Mouse (Mus musculus): ENCODE data around the gene Slc47a2.
"Not testable (repeated sequence)": the region's sequence is repeated elsewhere in the genome, so short reads cannot be mapped to it uniquely, and the experiment has no call there.

Slc47a2 gene

GRCm38 (mm10) chr11:61340374-61340773 lies 2.3 kb downstream of the Slc47a2 start:
- DNase-seq: no peak

DNA sequence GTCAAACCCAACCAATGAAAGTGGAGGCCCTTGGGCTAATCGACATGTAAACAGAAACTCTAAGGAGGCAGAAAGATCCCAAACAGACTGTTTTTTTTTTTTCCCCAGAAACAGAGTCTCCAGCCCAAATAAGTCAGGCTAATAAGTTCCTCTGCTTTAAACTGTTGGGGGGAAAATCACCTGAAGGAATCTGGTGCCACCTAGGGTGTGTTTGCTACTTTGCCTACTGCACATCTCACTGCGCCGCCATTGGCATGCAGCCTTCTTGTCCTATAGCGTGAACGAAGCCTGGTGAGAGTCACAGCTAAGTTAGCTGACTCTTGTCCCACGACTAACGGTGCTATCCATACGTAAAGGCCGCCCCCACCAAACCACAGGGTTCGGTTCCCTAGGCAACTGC lies 5.1 kb downstream of the Slc47a2 start:
- DNase-seq: no peak

GRCm38 (mm10) chr11:61320904-61321687 lies 21.6 kb downstream of the Slc47a2 start:
- no peak for DNase-seq

DNA sequence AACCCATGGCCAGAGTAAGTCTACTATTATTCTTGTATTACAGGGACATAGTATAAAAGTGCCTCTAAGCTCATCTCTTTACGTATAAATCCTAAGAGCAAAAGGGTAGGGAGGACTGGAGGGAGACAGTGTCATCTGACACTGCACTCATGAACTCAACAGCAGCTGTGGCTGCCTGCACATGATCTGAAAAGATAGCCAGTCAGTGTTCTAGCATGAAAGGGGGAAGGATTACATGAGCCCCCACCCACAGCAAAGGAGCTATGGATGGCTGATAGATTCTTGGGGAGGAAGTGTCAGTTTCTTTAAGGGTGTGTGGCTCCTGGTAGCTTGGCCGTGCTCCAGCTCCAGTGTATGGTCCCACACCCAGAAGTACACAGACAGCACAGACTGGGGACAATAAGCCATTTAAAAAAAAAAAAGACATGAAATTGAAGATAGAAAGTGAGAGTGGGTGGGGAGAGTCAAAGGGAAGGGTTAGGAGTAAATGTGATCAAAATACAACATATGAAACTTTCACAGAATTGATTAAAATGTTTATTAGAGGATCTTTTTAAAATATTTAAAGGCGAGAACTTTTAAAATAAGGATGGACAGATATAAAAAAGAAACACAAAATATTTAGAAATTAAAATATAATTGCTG lies 22.6 kb downstream of the Slc47a2 start:
- DNase-seq: peak; percentile 17

DNA sequence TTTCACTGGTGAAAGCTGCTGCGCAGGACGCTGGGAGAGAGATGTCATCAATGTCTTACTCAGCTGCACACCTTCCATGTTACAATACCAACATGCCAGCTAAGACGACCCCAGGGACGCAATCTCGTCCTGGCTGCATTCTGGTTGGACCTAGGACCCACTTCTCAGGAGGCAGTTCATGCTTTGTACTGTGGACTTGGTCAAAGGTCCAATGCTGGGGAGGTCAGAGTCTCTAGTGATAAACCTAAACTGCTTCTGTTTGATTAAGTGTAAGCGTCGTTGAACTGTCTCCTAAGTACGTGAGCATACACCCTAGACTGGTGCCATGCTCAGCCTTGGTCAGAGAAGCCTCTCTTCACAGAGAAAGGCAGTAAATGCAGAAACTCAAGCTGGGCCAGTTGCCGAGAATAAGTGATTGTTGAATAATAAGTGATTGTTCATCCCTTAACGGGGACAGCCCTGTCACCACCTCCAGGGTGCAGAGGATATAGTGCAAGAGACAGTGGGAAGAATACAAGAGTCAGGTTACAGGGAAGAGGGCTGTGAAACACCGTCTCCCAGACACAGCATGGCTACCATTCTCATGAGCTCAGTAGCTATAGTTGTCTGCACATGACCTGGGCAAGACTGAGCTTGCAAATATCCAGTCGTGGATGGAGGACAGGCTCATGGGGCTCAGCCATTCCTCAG lies 23.3 kb downstream of the Slc47a2 start:
- DNase-seq: no peak

DNA sequence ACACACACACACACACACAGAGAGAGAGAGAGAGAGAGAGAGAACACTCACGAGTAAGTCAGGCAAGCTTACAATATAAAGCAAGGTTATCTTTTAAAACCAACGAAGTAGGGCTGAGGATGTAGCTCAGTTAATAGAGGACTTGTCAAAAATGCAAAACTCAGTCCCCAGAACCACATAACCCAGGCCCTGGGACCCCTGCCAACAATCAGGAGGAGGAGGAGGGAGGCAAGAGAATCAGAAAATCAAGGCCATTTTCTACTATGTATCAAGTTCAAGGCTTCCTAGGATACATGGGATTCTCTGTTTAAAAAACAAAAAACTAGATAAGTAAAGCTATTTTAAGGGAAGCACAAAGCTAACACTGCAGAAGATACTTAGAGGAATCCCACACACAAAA lies 25.8 kb downstream of the Slc47a2 start:
- DNase-seq: no peak

DNA sequence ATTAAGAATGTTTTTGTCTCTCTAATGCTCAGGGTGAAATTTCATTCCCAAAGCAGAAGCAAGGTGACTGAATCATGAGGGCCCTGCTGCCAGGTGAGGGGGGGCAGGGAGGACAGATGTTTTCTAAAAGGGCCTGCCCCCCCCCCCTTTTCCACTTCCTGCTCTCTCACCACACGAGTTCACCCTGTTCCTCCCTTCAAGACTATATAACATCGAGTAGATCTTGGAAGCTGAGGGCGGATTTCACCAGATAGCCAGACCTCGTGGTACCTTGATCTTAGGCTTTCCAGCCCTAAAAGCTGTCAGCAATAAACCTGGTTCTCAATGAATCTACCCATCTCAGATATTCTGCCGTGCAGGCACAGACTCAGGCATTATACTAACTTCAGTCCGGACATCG lies 32.3 kb downstream of the Slc47a2 start:
- DNase-seq: no peak

GRCm38 (mm10) chr11:61309831-61310230 lies 32.8 kb downstream of the Slc47a2 start:
- no peak for DNase-seq

DNA sequence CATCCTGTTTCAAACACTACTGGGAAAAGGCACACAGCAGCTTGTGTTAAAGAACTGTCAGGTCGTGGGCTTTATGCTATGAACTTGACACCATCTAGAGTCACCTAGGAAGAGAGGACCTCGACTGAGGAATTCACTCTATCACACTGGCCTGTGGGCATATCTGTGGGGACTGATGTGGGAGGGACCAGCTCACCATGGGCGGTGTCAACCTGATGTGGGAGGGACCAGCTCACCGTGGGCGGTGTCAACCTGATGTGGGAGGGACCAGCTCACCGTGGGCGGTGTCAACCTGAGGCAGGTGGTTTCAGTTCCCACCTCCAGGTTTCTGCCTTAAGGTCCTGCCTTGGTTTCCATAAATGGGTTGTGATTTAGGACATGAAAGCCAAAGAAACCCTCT lies 34.9 kb downstream of the Slc47a2 start:
- no peak for DNase-seq

DNA sequence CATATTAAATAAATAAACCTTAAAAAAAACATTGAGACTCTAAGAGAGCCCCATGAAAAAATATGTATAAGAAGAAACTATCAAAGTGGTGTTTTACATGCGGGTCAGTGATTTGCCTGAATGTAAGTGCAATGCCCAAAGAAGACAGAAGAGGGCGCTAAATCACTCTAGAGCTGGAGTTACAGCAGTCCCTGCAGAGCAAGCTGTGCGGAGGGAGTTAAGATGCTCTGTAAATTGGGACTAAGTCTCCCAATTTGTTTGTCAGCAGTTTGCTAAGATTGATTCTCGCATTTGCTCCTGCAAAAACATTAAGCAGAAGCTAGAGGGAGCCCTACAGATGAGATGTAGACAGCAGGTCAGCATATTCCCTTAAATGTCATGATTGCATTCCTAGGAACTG lies 37.3 kb downstream of the Slc47a2 start:
- peak; percentile 62 for DNase-seq

- DNase-seq: not testable (repeated sequence)
Measured at GRCm38 (mm10) chr11:61304535-61304934, 38.1 kb downstream of the Slc47a2 start.

GRCm38 (mm10) chr11:61300716-61301392 lies 41.8 kb downstream of the Slc47a2 start:
- peak; percentile 34 for DNase-seq

DNA sequence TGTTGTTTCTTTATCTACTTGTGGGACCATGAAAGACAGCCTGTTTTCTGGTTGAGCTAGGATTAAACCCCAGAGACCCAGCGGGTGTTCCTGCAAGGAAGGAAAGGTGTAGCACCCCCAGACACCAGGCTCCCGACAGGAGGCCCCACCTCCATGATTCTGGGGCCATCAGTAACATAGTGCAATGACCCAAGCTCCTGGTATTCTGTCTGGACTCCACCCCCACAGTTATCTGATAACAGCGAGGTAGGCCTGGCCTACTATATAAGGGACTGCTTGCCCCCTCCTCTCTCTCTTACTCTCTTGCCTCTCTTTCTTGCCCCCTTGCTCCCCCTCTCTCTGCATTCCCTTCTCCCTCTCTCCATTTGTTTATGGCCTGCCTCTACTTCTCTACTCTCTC lies 42.5 kb downstream of the Slc47a2 start:
- DNase-seq: no peak

- no peak for DNase-seq
Measured at GRCm38 (mm10) chr11:61297901-61298300, 44.8 kb downstream of the Slc47a2 start.

GRCm38 (mm10) chr11:61297326-61297725 lies 45.3 kb downstream of the Slc47a2 start:
- no peak for DNase-seq

GRCm38 (mm10) chr11:61296556-61296955 lies 46.1 kb downstream of the Slc47a2 start:
- DNase-seq: no peak

GRCm38 (mm10) chr11:61295556-61295955 lies 47.1 kb downstream of the Slc47a2 start:
- DNase-seq: no peak

DNA sequence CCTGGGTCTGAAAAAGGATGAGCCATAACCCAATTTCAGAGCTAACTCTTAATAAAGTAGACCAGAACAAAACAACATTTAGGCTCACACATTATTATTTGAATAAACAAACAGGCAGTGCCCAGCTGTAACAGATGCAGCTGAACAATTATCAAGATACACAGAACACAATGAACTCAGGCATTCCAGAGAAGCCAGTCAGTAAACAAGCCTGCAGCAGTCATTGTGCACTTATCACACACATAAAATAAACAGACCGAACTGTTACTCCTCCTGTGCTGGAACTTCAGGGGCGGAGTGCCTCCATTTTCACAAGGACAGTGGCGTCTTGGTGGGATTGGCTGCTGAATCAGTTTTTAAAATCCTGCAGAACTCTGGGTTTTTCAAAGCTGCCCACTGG lies 48.2 kb downstream of the Slc47a2 start:
- peak; percentile 36 for DNase-seq

- no peak for DNase-seq
Measured at GRCm38 (mm10) chr11:61293251-61293650, 49.4 kb downstream of the Slc47a2 start.

DNA sequence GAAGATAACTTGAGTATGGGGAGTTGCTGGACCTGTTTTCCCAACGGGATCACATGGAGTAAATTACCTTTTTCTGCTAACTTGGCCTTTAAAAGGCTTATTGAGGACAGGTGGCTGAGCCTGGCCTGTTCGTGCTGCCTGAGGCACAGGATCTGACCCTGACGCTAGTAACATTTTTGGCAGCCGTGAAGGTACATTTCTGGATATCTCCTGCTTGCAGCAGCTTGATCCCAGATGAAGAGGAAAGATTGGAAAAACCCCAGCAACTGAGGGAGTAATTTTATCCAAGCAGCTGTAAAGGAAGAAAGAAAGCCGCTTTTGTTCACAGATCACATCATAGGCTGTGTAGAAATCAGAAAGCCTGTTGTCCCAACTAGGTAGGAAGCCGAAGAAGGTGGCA lies 58.3 kb downstream of the Slc47a2 start:
- DNase-seq: no peak

GRCm38 (mm10) chr11:61283414-61284049 lies 59.1 kb downstream of the Slc47a2 start:
- no peak for DNase-seq

DNA sequence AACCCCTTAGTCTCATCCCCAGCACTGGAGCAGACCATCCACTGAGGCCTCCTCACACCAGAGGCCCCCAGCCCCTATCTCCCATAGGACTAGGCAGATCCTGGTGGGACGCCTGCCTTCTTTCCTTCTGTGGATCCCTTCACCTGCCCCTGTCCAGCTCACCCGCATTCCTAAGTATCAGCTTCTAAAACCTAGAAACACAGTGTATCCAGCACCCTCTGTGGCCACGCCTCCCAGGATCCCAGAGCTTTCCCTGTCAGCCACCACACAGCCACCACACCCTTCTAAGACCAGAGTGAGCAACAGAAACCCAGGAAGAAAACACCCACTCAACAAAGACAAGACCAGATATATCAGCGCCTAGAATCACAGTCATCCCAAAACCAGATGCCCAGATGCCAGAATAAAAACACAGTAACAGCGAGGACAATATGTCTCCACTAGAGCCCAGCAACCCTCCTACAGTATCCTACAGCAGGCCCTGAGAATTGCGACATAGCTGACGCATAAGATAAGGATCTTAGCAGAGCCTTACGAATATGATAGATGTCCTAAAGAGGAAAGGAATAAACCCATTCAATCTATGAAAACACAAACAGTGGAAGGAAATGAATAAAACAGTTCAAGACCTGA lies 64.1 kb downstream of the Slc47a2 start:
- no peak for DNase-seq

All from lung, postnatal 10 days (tissue).